Mouse (Mus musculus) embryonic facial prominence, embryonic 13.5 days (tissue): ENCODE measurements around the gene Blm. TPM values are rescaled to one million over a fixed set of nuclear protein-coding genes. Genes with fewer than 3 reads are reported as not detected.

ENCODE experiments used
- ATAC-seq: fragments of 200-750 bp; cut with Nextera tagmentation; 2 replicates; pipeline ENCODE4 v1.8.0; 2017; ENCODE audit warnings: low read depth; ENCODE audit not compliant: insufficient number of reproducible peaks, insufficient read depth, low FRiP score, low TSS enrichment
- H3K27ac ChIP-seq: fragments of 300-500 bp; sonication (generic); 2 replicates; pipeline ENCODE4 v1.5.1; 2015; ENCODE audit warnings: moderate library complexity, mild to moderate bottlenecking, inconsistent platforms
- H3K27me3 ChIP-seq: fragments of 300-500 bp; sonication (generic); 2 replicates; pipeline ENCODE4 v1.6.1; 2015; ENCODE audit warnings: mild to moderate bottlenecking, inconsistent platforms
- H3K36me3 ChIP-seq: fragments of 300-500 bp; sonication (generic); 2 replicates; pipeline ENCODE4 v1.6.1; 2015; ENCODE audit warnings: mild to moderate bottlenecking, inconsistent platforms
- H3K4me1 ChIP-seq: fragments of 300-500 bp; sonication (generic); 2 replicates; pipeline ENCODE4 v1.6.1; 2015; ENCODE audit warnings: inconsistent platforms
- H3K4me2 ChIP-seq: fragments of 300-500 bp; sonication (generic); 2 replicates; pipeline ENCODE4 v1.6.1; 2015; ENCODE audit warnings: moderate library complexity, mild to moderate bottlenecking, inconsistent platforms
- H3K4me3 ChIP-seq: fragments of 300-500 bp; sonication (generic); 2 replicates; pipeline ENCODE4 v1.5.1; 2015; ENCODE audit warnings: mild to moderate bottlenecking, inconsistent platforms
- H3K9ac ChIP-seq: fragments of 300-500 bp; sonication (generic); 2 replicates; pipeline ENCODE4 v1.6.1; 2015; ENCODE audit warnings: mild to moderate bottlenecking, inconsistent platforms
- H3K9me3 ChIP-seq: fragments of 300-500 bp; sonication (generic); 2 replicates; pipeline ENCODE4 v1.6.1; 2016; ENCODE audit warnings: inconsistent platforms
- WGBS: fragments of 180-500 bp; shearing (Covaris S2); methylation state at CpG from one replicate; pipeline ENCODE4 v1.1.7; 2015; ENCODE audit warnings: mixed read lengths; 5-methylcytosine and 5-hydroxymethylcytosine counted together
- polyA plus RNA-seq: library from polyadenylated mRNA; unstranded; fragments of >200 nt; fragmentation: Nextera tagmentation; extraction: Ambion mirVana; gene quantifications from 2 replicates; pipeline ENCODE4 v1.2.1, GENCODE M21; 2015

The Blm gene
- polyA plus RNA-seq, 1 experiment from 2014 or later, result 28.3 TPM

DNA sequence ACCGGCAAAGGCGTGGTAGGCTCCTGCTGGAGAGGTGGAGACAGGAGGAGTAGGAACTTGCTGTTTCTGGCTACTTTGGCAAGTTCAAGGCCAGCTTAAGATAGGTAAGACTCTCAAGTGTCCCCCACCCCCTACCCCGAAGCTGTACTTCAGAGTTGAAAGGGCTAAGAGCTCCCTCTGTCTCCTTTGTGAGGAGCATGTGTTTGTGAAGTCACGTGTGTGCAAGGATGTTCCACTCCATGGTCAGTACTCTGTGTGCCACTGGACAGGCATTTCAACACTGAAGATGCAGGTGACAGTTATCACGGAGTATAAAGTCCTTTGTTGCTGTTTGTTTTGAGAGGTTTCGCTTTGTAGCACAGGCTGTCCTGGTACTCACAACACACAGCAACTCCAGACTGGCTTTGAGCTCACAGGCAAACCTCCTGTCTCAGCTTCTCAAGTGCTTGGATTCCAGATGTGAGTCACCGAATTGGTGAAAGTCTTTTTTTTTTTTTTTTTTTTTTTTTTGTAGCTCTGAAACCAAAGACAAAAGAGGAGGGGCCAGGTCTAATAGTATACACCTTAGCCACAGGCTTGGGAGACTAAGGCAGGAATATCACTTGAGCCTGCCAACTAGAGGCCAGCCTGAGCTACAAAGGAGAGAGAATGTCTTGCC lies 88.6 kb downstream of the Blm start:
- Histone ChIP-seq H3K4me2 (no peak overlapping the region), H3K9ac (no peak overlapping the region), H3K27ac (no peak overlapping the region), H3K9me3 (no peaks in the 10 kb centered on the region), H3K4me1 (peaks cover 23% of the 10 kb centered on the region), H3K36me3 (0 out of 2 replicates have a peak, but pooled peaks cover under 1% of the 10 kb centered on the region), H3K4me3 (no peak overlapping the region), H3K27me3 (no peaks in the 10 kb centered on the region)
- 69% methylated on average over 7 of the region's 7 CpGs for WGBS
- ATAC-seq, result no peak

GRCm38 (mm10) chr7:80445492-80445891 lies 89.4 kb downstream of the Blm start:
- Histone ChIP-seq H3K9me3 (no peaks in the 10 kb centered on the region), H3K27ac (no peak overlapping the region), H3K27me3 (no peaks in the 10 kb centered on the region), H3K9ac (0 out of 2 replicates have a peak overlapping the region, but pooled peaks have one; percentile 12), H3K4me2 (no peak overlapping the region), H3K4me1 (peaks cover 23% of the 10 kb centered on the region), H3K4me3 (no peak overlapping the region), H3K36me3 (no peaks in the 10 kb centered on the region)
- WGBS, result 41% methylated on average over 6 of the region's 6 CpGs
- no peak for ATAC-seq

DNA sequence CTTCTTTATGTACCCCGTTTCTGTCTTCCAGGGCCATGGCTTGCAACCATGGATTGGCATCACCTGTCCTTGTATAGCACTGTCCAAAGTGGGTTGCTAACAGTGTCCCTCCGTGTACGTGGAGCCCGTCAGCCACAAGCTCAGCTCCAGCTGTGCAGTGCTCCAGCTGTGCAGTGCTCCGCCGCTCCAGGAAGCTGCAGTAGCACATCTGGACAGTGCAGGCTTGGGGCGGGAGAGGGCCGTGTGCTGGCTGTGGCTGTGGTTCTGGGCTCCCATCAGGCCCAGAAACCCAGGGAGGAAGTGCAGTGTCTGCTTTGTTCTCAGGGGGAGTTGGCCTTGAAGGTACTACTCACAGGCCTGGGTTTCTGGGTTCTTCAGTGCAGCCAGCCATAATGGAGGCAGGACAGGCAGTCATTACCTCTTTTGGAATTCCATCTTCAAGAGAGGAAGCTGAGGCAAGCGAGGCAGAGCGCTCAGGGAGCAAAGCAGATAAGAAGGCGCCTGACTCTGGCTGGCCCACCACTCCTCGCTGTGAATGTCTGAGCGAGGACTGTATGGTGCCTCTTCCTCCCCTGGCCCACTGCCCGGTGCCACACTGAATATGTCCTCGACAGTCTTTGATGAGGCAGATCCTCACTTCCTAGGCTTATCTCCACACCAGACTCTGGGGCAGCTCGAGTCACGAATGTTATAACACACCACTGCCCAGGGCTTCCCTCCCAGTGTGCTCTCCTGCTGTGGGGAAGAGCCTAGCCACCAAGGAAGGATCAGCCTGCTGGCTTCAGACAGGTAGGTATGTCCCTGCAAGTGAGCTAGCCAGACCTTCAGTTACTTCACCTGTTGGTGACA lies 90.3 kb downstream of the Blm start:
- H3K27ac ChIP-seq, result no peak overlapping the region
- H3K4me1 ChIP-seq, result peaks cover 26% of the 10 kb centered on the region
- no peak for ATAC-seq
- 72% methylated on average over 17 of the region's 17 CpGs for WGBS
- H3K27me3 ChIP-seq, result no peaks in the 10 kb centered on the region
- no peaks in the 10 kb centered on the region for H3K36me3 ChIP-seq
- no peaks in the 10 kb centered on the region for H3K9me3 ChIP-seq
- no peak overlapping the region for H3K4me3 ChIP-seq
- H3K9ac ChIP-seq, result no peak overlapping the region
- H3K4me2 ChIP-seq, result no peak overlapping the region

GRCm38 (mm10) chr7:80443124-80443523 lies 91.8 kb downstream of the Blm start:
- no peak for ATAC-seq
- Histone ChIP-seq H3K27me3 (no peaks in the 10 kb centered on the region), H3K27ac (no peak overlapping the region), H3K4me1 (peaks cover 35% of the 10 kb centered on the region), H3K9me3 (no peaks in the 10 kb centered on the region), H3K4me2 (no peak overlapping the region), H3K9ac (no peak overlapping the region), H3K36me3 (no peaks in the 10 kb centered on the region), H3K4me3 (no peak overlapping the region)
- WGBS, result 79% methylated on average over 3 of the region's 3 CpGs

- 37% methylated on average over 11 of the region's 11 CpGs for WGBS
- Histone ChIP-seq H3K27me3 (no peaks in the 10 kb centered on the region), H3K4me3 (no peak overlapping the region), H3K9ac (peak overlapping the region; percentile 36; the same call in 1 of the 2 replicates), H3K36me3 (no peaks in the 10 kb centered on the region), H3K9me3 (no peaks in the 10 kb centered on the region), H3K27ac (0 out of 2 replicates have a peak overlapping the region, but pooled peaks have one; percentile 40), H3K4me2 (no peak overlapping the region), H3K4me1 (peaks cover 35% of the 10 kb centered on the region)
- ATAC-seq, result no peak
Observed at GRCm38 (mm10) chr7:80441986-80442904, 92.7 kb downstream of the Blm start.

GRCm38 (mm10) chr7:80440685-80441084 lies 94.2 kb downstream of the Blm start:
- WGBS, result 56% methylated on average over 4 of the region's 4 CpGs
- no peaks in the 10 kb centered on the region for H3K9me3 ChIP-seq
- no peaks in the 10 kb centered on the region for H3K27me3 ChIP-seq
- no peak overlapping the region for H3K27ac ChIP-seq
- H3K36me3 ChIP-seq, result no peaks in the 10 kb centered on the region
- no peak overlapping the region for H3K4me3 ChIP-seq
- H3K9ac ChIP-seq, result no peak overlapping the region
- peaks cover 32% of the 10 kb centered on the region for H3K4me1 ChIP-seq
- no peak overlapping the region for H3K4me2 ChIP-seq
- ATAC-seq, result no peak

- Histone ChIP-seq H3K36me3 (no peaks in the 10 kb centered on the region), H3K27me3 (no peaks in the 10 kb centered on the region), H3K4me1 (peaks cover 29% of the 10 kb centered on the region), H3K9ac (no peak overlapping the region), H3K27ac (no peak overlapping the region), H3K4me2 (no peak overlapping the region), H3K4me3 (no peak overlapping the region), H3K9me3 (no peaks in the 10 kb centered on the region)
- WGBS, result 72% methylated on average over 10 of the region's 10 CpGs
- no peak for ATAC-seq
Observed at GRCm38 (mm10) chr7:80439789-80440488, 95.0 kb downstream of the Blm start.

DNA sequence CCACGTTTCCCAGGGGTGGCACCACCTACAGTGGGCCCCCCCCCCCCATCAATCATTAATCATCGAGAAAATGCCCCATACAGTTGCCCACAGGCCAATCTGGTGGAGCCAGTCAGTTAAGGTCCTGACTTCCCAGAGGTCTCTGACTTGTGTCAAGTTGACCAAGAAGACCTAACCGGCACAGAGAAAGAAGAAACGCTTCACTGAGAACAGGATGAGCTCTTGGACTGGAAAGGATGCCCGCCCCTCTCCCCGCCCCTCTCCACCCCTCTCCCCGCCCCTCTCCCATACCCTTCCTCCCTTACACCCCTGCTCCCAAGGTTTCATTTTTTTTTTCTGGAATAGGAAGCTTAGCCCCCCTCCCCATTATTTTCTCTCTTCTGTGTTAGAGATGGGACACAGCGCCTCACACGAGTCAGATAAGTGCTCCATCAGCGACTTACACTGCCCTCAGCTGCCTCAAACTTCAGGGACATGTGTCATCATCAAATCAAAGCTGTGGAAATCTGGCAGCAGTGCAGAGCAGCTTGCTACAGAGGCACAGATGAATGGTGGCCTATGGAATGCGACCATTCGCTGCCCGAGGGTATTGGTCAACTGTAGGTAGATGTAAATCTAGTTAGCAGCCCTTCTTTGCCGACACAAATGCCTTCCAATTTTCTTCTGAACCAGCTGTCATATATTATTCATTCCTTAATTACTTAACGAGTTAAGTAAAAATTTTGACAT lies 95.7 kb downstream of the Blm start:
- Histone ChIP-seq H3K36me3 (no peaks in the 10 kb centered on the region), H3K9me3 (no peaks in the 10 kb centered on the region), H3K4me2 (peak overlapping the region; percentile 44), H3K9ac (no peak overlapping the region), H3K27me3 (no peaks in the 10 kb centered on the region), H3K4me3 (no peak overlapping the region; the same call in 1 of the 2 replicates), H3K4me1 (peaks cover 29% of the 10 kb centered on the region), H3K27ac (no peak overlapping the region)
- 22% methylated on average over 15 of the region's 15 CpGs for WGBS
- ATAC-seq, result no peak

DNA sequence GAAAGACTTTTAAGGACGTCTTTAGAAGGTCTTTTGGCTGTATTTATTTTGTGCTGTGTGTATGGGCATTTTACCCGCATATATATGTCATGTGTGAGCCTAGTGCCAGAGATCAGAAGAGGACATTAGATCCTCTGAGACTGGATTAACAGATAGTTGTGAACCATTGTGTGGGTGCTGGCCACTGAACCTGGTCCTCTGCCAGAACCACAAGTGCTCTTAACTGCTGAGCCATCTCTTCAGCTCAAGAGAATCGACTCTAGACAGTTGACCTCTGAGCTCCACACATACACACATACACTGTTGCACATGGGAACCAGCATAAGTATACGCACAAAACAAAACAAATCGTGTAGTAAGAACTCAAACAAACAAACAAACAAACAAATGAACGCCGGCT lies 98.3 kb downstream of the Blm start:
- WGBS, result 89% methylated on average over 7 of the region's 7 CpGs
- H3K27me3 ChIP-seq, result no peaks in the 10 kb centered on the region
- H3K9me3 ChIP-seq, result no peaks in the 10 kb centered on the region
- no peak overlapping the region for H3K9ac ChIP-seq
- no peaks in the 10 kb centered on the region for H3K36me3 ChIP-seq
- H3K27ac ChIP-seq, result no peak overlapping the region
- peaks cover 13% of the 10 kb centered on the region for H3K4me1 ChIP-seq
- no peak overlapping the region for H3K4me3 ChIP-seq
- ATAC-seq, result no peak
- no peak overlapping the region for H3K4me2 ChIP-seq

DNA sequence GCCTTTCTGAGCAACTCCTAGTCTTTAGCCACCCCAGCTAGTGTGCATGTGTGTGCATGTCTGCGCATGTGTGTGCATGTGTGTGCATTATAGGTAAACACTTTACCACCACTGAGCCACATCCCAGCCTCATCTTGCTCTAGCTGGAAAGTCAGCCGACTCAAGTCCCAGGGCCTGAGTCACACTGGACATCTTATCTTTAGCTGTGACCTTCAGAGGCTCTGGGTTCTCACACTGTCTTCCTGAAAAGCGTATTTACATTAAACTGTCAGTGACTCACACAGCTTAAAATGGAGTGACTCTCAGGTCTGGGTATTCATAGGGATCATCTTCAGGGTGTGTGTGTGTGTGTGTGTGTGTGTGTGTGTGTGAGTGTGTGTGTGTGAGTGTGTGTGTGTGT lies 99.3 kb downstream of the Blm start:
- Histone ChIP-seq H3K9ac (no peak overlapping the region), H3K27me3 (no peaks in the 10 kb centered on the region), H3K36me3 (no peaks in the 10 kb centered on the region), H3K4me2 (no peak overlapping the region), H3K4me1 (peaks cover 12% of the 10 kb centered on the region), H3K27ac (no peak overlapping the region), H3K9me3 (no peaks in the 10 kb centered on the region), H3K4me3 (no peak overlapping the region)
- WGBS, result 85% methylated on average over 3 of the region's 3 CpGs
- ATAC-seq, result no peak
